Mouse (Mus musculus) lung, postnatal 0 days (tissue): ENCODE results near the gene Nid2.

Source experiments
- CTCF ChIP-seq: IDR thresholded peaks from 2 replicates; pipeline ENCODE4 v1.5.1; 2016; ENCODE audit warnings: antibody characterized with exemption, mild to moderate bottlenecking
- EP300 ChIP-seq: IDR thresholded peaks from 2 replicates; pipeline ENCODE4 v1.6.1; 2016; ENCODE audit warnings: antibody characterized with exemption, mild to moderate bottlenecking, control low read depth

DNA sequence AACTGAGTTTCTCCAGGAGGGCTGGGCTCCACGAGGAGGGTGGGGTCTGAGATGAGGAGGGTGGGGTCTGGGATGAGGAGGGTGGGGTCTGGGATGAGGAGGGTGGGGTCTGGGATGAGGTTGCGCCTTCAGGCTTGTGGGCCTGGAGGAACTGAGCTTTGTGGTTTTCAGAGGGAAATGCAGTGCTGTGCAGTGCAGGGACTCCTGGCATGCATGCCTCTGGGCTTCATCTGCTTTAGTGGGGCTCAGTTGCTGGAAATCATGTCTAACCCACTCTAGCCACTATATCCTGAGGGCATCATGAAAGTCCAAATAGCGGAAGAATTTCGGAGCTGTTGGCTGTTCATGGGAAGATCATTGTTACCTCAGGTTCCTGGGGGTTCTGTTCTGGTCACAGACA lies 52.2 kb downstream of the Nid2 start:
- TF ChIP-seq CTCF (no peak), EP300 (no peak)
